Mouse (Mus musculus) embryonic facial prominence, embryonic 10.5 days (tissue): ENCODE measurements around the gene Astn1. TPM values are rescaled to one million over a fixed set of nuclear protein-coding genes. Genes with fewer than 3 reads are reported as not detected.
A peak's percentile ranks its signal among the peaks of the same experiment; 100 is the strongest.

Experiments
- DNase-seq: peaks from one replicate; pipeline ENCODE4 v3.0.0-alpha.2; 2017; ENCODE audit warnings: low spot score
- H3K27ac ChIP-seq: fragments of 300-500 bp; sonication (generic); replicated peaks from 2 replicates; pipeline ENCODE4 v1.5.1; 2016; ENCODE audit warnings: mild to moderate bottlenecking
- H3K27me3 ChIP-seq: fragments of 300-500 bp; sonication (generic); replicated peaks from 2 replicates; pipeline ENCODE4 v1.6.1; 2016; ENCODE audit warnings: low read depth, mild to moderate bottlenecking; ENCODE audit not compliant: poor library complexity, severe bottlenecking
- H3K36me3 ChIP-seq: fragments of 300-500 bp; sonication (generic); replicated peaks from 2 replicates; pipeline ENCODE4 v1.6.1; 2016; ENCODE audit warnings: mild to moderate bottlenecking, moderate library complexity
- H3K4me1 ChIP-seq: fragments of 300-500 bp; sonication (generic); 2 replicates; pipeline ENCODE4 v1.6.1; 2016
- H3K4me3 ChIP-seq: fragments of 300-500 bp; sonication (generic); 2 replicates; pipeline ENCODE4 v1.5.1; 2016; ENCODE audit warnings: mild to moderate bottlenecking, moderate library complexity
- H3K9me3 ChIP-seq: fragments of 300-500 bp; sonication (generic); 2 replicates; pipeline ENCODE4 v1.6.1; 2016; ENCODE audit warnings: mild to moderate bottlenecking
- WGBS: fragments of 180-500 bp; shearing (Covaris S2); methylation state at CpG from one replicate; pipeline ENCODE4 v1.1.7; 2016; 5-methylcytosine and 5-hydroxymethylcytosine counted together
- polyA plus RNA-seq: library from polyadenylated mRNA; unstranded; fragments of >200 nt; fragmentation: Nextera tagmentation; extraction: Ambion mirVana; gene quantifications from 2 replicates; pipeline ENCODE4 v1.2.1, GENCODE M21; 2016

The Astn1 gene
- polyA plus RNA-seq, 1 experiment from 2014 or later = 5.2 TPM

- Histone ChIP-seq H3K36me3 (no peaks in the 10 kb centered on the region), H3K27me3 (no peaks in the 10 kb centered on the region), H3K27ac (no peak overlapping the region), H3K4me1 (no peaks in the 10 kb centered on the region), H3K9me3 (no peaks in the 10 kb centered on the region), H3K4me3 (no peak overlapping the region)
- DNase-seq = no peak
- WGBS = 81% methylated on average over 7 of the region's 7 CpGs
Measured at GRCm38 (mm10) chr1:158447956-158448355, 85.9 kb downstream of the Astn1 start.

- Histone ChIP-seq H3K27me3 (no peaks in the 10 kb centered on the region), H3K36me3 (no peaks in the 10 kb centered on the region), H3K9me3 (no peaks in the 10 kb centered on the region), H3K27ac (no peak overlapping the region), H3K4me3 (no peak overlapping the region), H3K4me1 (no peaks in the 10 kb centered on the region)
- DNase-seq = no peak
Measured at GRCm38 (mm10) chr1:158452675-158453074, 90.6 kb downstream of the Astn1 start.

- Histone ChIP-seq H3K4me1 (no peaks in the 10 kb centered on the region), H3K9me3 (no peaks in the 10 kb centered on the region), H3K27me3 (no peaks in the 10 kb centered on the region), H3K36me3 (no peaks in the 10 kb centered on the region), H3K4me3 (no peak overlapping the region), H3K27ac (no peak overlapping the region)
- WGBS = 87% methylated on average over 5 of the region's 5 CpGs
- no peak for DNase-seq
Measured at GRCm38 (mm10) chr1:158453587-158453986, 91.5 kb downstream of the Astn1 start.

- no peaks in the 10 kb centered on the region for H3K36me3 ChIP-seq
- no peak overlapping the region for H3K27ac ChIP-seq
- H3K27me3 ChIP-seq = no peaks in the 10 kb centered on the region
- DNase-seq = peak; percentile 26
- H3K4me3 ChIP-seq = no peak overlapping the region
- peaks cover 12% of the 10 kb centered on the region; the same call in 1 of the 2 replicates for H3K4me1 ChIP-seq
- no peaks in the 10 kb centered on the region for H3K9me3 ChIP-seq
- 67% methylated on average over 6 of the region's 6 CpGs for WGBS
Measured at GRCm38 (mm10) chr1:158463975-158464374, 101.9 kb downstream of the Astn1 start.

- Histone ChIP-seq H3K27ac (no peak overlapping the region), H3K4me1 (peaks cover 12% of the 10 kb centered on the region; the same call in 1 of the 2 replicates)
- WGBS = 57% methylated on average over 6 of the region's 6 CpGs
Measured at GRCm38 (mm10) chr1:158465286-158465685, 103.2 kb downstream of the Astn1 start.

GRCm38 (mm10) chr1:158477841-158478240 lies 115.8 kb downstream of the Astn1 start:
- Histone ChIP-seq H3K36me3 (no peaks in the 10 kb centered on the region), H3K9me3 (no peaks in the 10 kb centered on the region), H3K4me3 (no peak overlapping the region), H3K27me3 (no peaks in the 10 kb centered on the region), H3K27ac (no peak overlapping the region), H3K4me1 (no peaks in the 10 kb centered on the region)
- WGBS = 97% methylated on average over 1 of the region's 1 CpGs
- no peak for DNase-seq

More at GRCm38 (mm10) chr1:158465286-158465685, 103.2 kb downstream of the Astn1 start:
- no peaks in the 10 kb centered on the region for H3K27me3 ChIP-seq
- H3K36me3 ChIP-seq = no peaks in the 10 kb centered on the region
- no peaks in the 10 kb centered on the region for H3K9me3 ChIP-seq
- no peak overlapping the region for H3K4me3 ChIP-seq
- DNase-seq = no peak

- WGBS = 86% methylated on average over 6 of the region's 6 CpGs
- no peaks in the 10 kb centered on the region for H3K9me3 ChIP-seq
Measured at GRCm38 (mm10) chr1:158480285-158480684, 118.2 kb downstream of the Astn1 start.

GRCm38 (mm10) chr1:158483733-158484132 lies 121.7 kb downstream of the Astn1 start:
- no peaks in the 10 kb centered on the region for H3K9me3 ChIP-seq
- no peak overlapping the region for H3K4me3 ChIP-seq
- DNase-seq = no peak
- no peak overlapping the region for H3K27ac ChIP-seq
- WGBS = 85% methylated on average over 2 of the region's 2 CpGs
- no peaks in the 10 kb centered on the region for H3K4me1 ChIP-seq
- no peaks in the 10 kb centered on the region for H3K36me3 ChIP-seq
- no peaks in the 10 kb centered on the region for H3K27me3 ChIP-seq

More at GRCm38 (mm10) chr1:158480285-158480684, 118.2 kb downstream of the Astn1 start:
- Histone ChIP-seq H3K4me1 (no peaks in the 10 kb centered on the region), H3K36me3 (no peaks in the 10 kb centered on the region), H3K27me3 (no peaks in the 10 kb centered on the region), H3K27ac (no peak overlapping the region), H3K4me3 (no peak overlapping the region)
- no peak for DNase-seq

GRCm38 (mm10) chr1:158489521-158490021 lies 127.5 kb downstream of the Astn1 start:
- no peak overlapping the region for H3K4me3 ChIP-seq
- H3K4me1 ChIP-seq = peaks cover 14% of the 10 kb centered on the region
- no peak for DNase-seq
- 31% methylated on average over 4 of the region's 4 CpGs for WGBS
- H3K27ac ChIP-seq = peak overlapping the region; percentile 54
- no peaks in the 10 kb centered on the region for H3K27me3 ChIP-seq
- no peaks in the 10 kb centered on the region for H3K36me3 ChIP-seq
- no peaks in the 10 kb centered on the region for H3K9me3 ChIP-seq

- Histone ChIP-seq H3K27ac (no peak overlapping the region), H3K36me3 (no peaks in the 10 kb centered on the region), H3K27me3 (no peaks in the 10 kb centered on the region), H3K4me3 (no peak overlapping the region), H3K9me3 (no peaks in the 10 kb centered on the region), H3K4me1 (peaks cover 14% of the 10 kb centered on the region)
- no peak for DNase-seq
- 56% methylated on average over 1 of the region's 1 CpGs for WGBS
Measured at GRCm38 (mm10) chr1:158490175-158490574, 128.1 kb downstream of the Astn1 start.

GRCm38 (mm10) chr1:158493289-158493688 lies 131.2 kb downstream of the Astn1 start:
- Histone ChIP-seq H3K4me1 (peaks cover 14% of the 10 kb centered on the region), H3K27ac (no peak overlapping the region), H3K36me3 (no peaks in the 10 kb centered on the region), H3K27me3 (no peaks in the 10 kb centered on the region), H3K4me3 (no peak overlapping the region), H3K9me3 (no peaks in the 10 kb centered on the region)
- no peak for DNase-seq
- 76% methylated on average over 3 of the region's 3 CpGs for WGBS

- no peak for DNase-seq
- WGBS = 66% methylated on average over 4 of the region's 4 CpGs
- H3K9me3 ChIP-seq = no peaks in the 10 kb centered on the region
- peaks cover 5% of the 10 kb centered on the region for H3K4me1 ChIP-seq
- no peaks in the 10 kb centered on the region for H3K36me3 ChIP-seq
- no peak overlapping the region for H3K27ac ChIP-seq
- no peak overlapping the region for H3K4me3 ChIP-seq
- H3K27me3 ChIP-seq = no peaks in the 10 kb centered on the region
Measured at GRCm38 (mm10) chr1:158500140-158500539, 138.1 kb downstream of the Astn1 start.

GRCm38 (mm10) chr1:158501019-158501418 lies 138.9 kb downstream of the Astn1 start:
- DNase-seq = no peak
- H3K9me3 ChIP-seq = no peaks in the 10 kb centered on the region

More at GRCm38 (mm10) chr1:158501019-158501418, 138.9 kb downstream of the Astn1 start:
- no peak overlapping the region for H3K4me3 ChIP-seq
- 54% methylated on average over 4 of the region's 4 CpGs for WGBS
- peaks cover 5% of the 10 kb centered on the region for H3K4me1 ChIP-seq
- H3K36me3 ChIP-seq = no peaks in the 10 kb centered on the region
- H3K27me3 ChIP-seq = no peaks in the 10 kb centered on the region
- H3K27ac ChIP-seq = no peak overlapping the region
